ENCODE assay signal across 28 mouse cellular contexts in the genomic region with DNA sequence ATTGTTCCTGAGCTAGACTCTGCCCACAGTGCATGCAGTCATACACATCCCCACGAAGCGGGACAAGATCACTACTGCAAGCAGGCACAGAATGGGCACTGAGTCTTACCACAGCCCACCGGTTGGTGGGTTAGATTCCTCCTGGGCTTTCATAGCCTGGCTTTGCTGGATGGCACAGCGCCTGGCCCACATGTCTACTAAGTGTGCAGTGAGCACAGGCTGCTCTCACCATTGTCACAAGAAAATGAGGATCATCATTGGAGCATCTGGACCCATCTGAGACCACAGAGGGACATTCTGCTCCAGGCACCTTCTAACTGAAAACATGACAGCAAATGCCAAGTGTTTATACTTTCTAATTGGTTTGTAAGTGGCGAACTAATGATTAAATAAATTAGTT.
DNase-seq lines count a peak whose midpoint lies in the region; ATAC-seq and TF ChIP-seq lines count a peak whose summit lies in the region.
"Had no signal": no experiment of that assay in that cellular context is flagged by ENCODE, and none has a peak within 500 bp of the region (broad histone marks: within the 10 kb centered on the region; RNA-seq: fewer than 3 reads in every experiment).

No protein-coding gene starts in this region.

- TF ChIP-seq CTCF in kidney, adult 2 months (conservative IDR thresholded peaks at IDR 0.05; ENCODE audit: insufficient read depth, insufficient read length, low read depth, low read length): no peak

- H3K4me3 ChIP-seq in forebrain, embryonic 15.5 days: no peak overlapping the region
- no peak overlapping the region for H3K4me3 ChIP-seq in forebrain, embryonic 12.5 days (replicated peaks)
- H3K4me3 ChIP-seq in kidney, adult 2 months (ENCODE audit: insufficient read depth, low read depth, low read length): no peak overlapping the region
- no peak overlapping the region for H3K4me3 ChIP-seq in kidney, embryonic 16.5 days (ENCODE audit: low read length)
- H3K4me3 ChIP-seq: embryonic facial prominence, embryonic 10.5 days; embryonic facial prominence, embryonic 15.5 days; hindbrain, embryonic 15.5 days; intestine, embryonic 15.5 days; limb, embryonic 13.5 days; lung, embryonic 15.5 days; midbrain, embryonic 10.5 days; midbrain, embryonic 15.5 days; myocyte; neural tube, embryonic 13.5 days had no signal

- H3K4me1 ChIP-seq in forebrain, embryonic 15.5 days: peaks cover 6% of the 10 kb centered on the region
- H3K4me1 ChIP-seq in forebrain, embryonic 12.5 days: no peaks in the 10 kb centered on the region
- H3K4me1 ChIP-seq in kidney, adult 2 months (ENCODE audit: control insufficient read depth, insufficient read depth, low read length): peaks cover 11% of the 10 kb centered on the region
- H3K4me1 ChIP-seq in kidney, embryonic 16.5 days (ENCODE audit: insufficient read depth, low read length): peaks cover 19% of the 10 kb centered on the region
- H3K4me1 ChIP-seq: midbrain, embryonic 15.5 days had no signal

- peak; percentile 23; the same call in 1 of the 2 replicates for ATAC-seq in forebrain, embryonic 15.5 days (replicated peaks)
- no peak for ATAC-seq in forebrain, embryonic 12.5 days (ENCODE audit: low FRiP score)
- no peak for ATAC-seq in kidney, embryonic 16.5 days (ENCODE audit: low FRiP score, low TSS enrichment)
- ATAC-seq: CD4-positive, CD25-positive, alpha-beta regulatory T cell, adult 4 months; intestine, embryonic 15.5 days; midbrain, embryonic 15.5 days had no signal

- no peak for TF ChIP-seq POLR2A in kidney, adult 2 months (IDR thresholded peaks at IDR 0.05; ENCODE audit: low read depth, low read length)

- DNase-seq in kidney, adult 2 months: peak; percentile 8
- DNase-seq in retina, postnatal 1 day: peak; percentile 50
- no peak for DNase-seq in retina, embryonic 14.5 days (ENCODE audit: low spot score)
- no peak for DNase-seq in frontal cortex, postnatal 36 days (ENCODE audit: low spot score in 2 of 2)
- DNase-seq: adrenal gland, postnatal 25 days; cerebellum, adult 18-20 months; cerebellum, postnatal 25 days; heart, postnatal 14 days; kidney, adult 8-10 months; kidney, postnatal 25 days; right cerebral cortex, adult 18-20 months; spleen, adult 18-20 months; thymus, postnatal 14 days had no signal

- no peaks in the 10 kb centered on the region for H3K9me3 ChIP-seq in forebrain, embryonic 15.5 days
- H3K9me3 ChIP-seq in forebrain, embryonic 12.5 days: no peaks in the 10 kb centered on the region
- no peaks in the 10 kb centered on the region for H3K9me3 ChIP-seq in kidney, embryonic 16.5 days (ENCODE audit: low read length)
- H3K9me3 ChIP-seq: embryonic facial prominence, embryonic 10.5 days; embryonic facial prominence, embryonic 15.5 days; hindbrain, embryonic 15.5 days; intestine, embryonic 15.5 days; limb, embryonic 13.5 days; lung, embryonic 15.5 days; midbrain, embryonic 10.5 days; midbrain, embryonic 15.5 days; neural tube, embryonic 13.5 days had no signal

- 75% methylated on average over 5 of the region's 5 CpGs for WGBS in forebrain, embryonic 15.5 days
- 86% methylated on average over 5 of the region's 5 CpGs for WGBS in forebrain, embryonic 12.5 days
- WGBS in kidney, adult 2 months: 77% methylated on average over 5 of the region's 5 CpGs
- WGBS in kidney, embryonic 16.5 days: 93% methylated on average over 5 of the region's 5 CpGs

- no peak overlapping the region for H3K9ac ChIP-seq in forebrain, embryonic 15.5 days (replicated peaks)
- H3K9ac ChIP-seq in forebrain, embryonic 12.5 days: no peak overlapping the region
- no peak overlapping the region for H3K9ac ChIP-seq in kidney, embryonic 16.5 days (replicated peaks; ENCODE audit: low read length)
- H3K9ac ChIP-seq: embryonic facial prominence, embryonic 15.5 days; hindbrain, embryonic 15.5 days; intestine, embryonic 15.5 days; limb, embryonic 13.5 days; lung, embryonic 15.5 days; midbrain, embryonic 15.5 days; neural tube, embryonic 13.5 days had no signal

- H3K27me3 ChIP-seq in forebrain, embryonic 15.5 days: no peaks in the 10 kb centered on the region
- H3K27me3 ChIP-seq in forebrain, embryonic 12.5 days: no peaks in the 10 kb centered on the region
- no peaks in the 10 kb centered on the region for H3K27me3 ChIP-seq in kidney, adult 2 months (replicated peaks; ENCODE audit: control insufficient read depth, insufficient read depth, low read length)
- H3K27me3 ChIP-seq in kidney, embryonic 16.5 days (ENCODE audit: insufficient read depth, low read length): no peaks in the 10 kb centered on the region
- H3K27me3 ChIP-seq: embryonic facial prominence, embryonic 15.5 days; hindbrain, embryonic 15.5 days; intestine, embryonic 15.5 days; lung, embryonic 15.5 days; midbrain, embryonic 15.5 days; neural tube, embryonic 13.5 days had no signal

- no peak overlapping the region for H3K27ac ChIP-seq in forebrain, embryonic 15.5 days (replicated peaks)
- H3K27ac ChIP-seq in forebrain, embryonic 12.5 days: no peak overlapping the region
- H3K27ac ChIP-seq in kidney, adult 2 months (ENCODE audit: insufficient read depth, low read depth, low read length): no peak overlapping the region
- no peak overlapping the region for H3K27ac ChIP-seq in kidney, embryonic 16.5 days (ENCODE audit: low read length)
- H3K27ac ChIP-seq: embryonic facial prominence, embryonic 10.5 days; embryonic facial prominence, embryonic 15.5 days; hindbrain, embryonic 15.5 days; intestine, embryonic 15.5 days; limb, embryonic 13.5 days; lung, embryonic 15.5 days; midbrain, embryonic 10.5 days; midbrain, embryonic 15.5 days; neural tube, embryonic 13.5 days had no signal

- no peaks in the 10 kb centered on the region for H3K36me3 ChIP-seq in forebrain, embryonic 15.5 days
- no peaks in the 10 kb centered on the region for H3K36me3 ChIP-seq in forebrain, embryonic 12.5 days (replicated peaks)
- no peaks in the 10 kb centered on the region for H3K36me3 ChIP-seq in kidney, adult 2 months (ENCODE audit: control insufficient read depth, insufficient read depth, low read length)
- H3K36me3 ChIP-seq in kidney, embryonic 16.5 days (ENCODE audit: insufficient read depth, low read length): no peaks in the 10 kb centered on the region
- H3K36me3 ChIP-seq: embryonic facial prominence, embryonic 10.5 days; embryonic facial prominence, embryonic 15.5 days; hindbrain, embryonic 15.5 days; intestine, embryonic 15.5 days; limb, embryonic 13.5 days; lung, embryonic 15.5 days; midbrain, embryonic 10.5 days; midbrain, embryonic 15.5 days; neural tube, embryonic 13.5 days had no signal

- no peak overlapping the region for H3K4me2 ChIP-seq in forebrain, embryonic 15.5 days (replicated peaks)
- no peak overlapping the region for H3K4me2 ChIP-seq in forebrain, embryonic 12.5 days
- no peak overlapping the region for H3K4me2 ChIP-seq in kidney, embryonic 16.5 days (replicated peaks; ENCODE audit: low read depth, low read length)
- H3K4me2 ChIP-seq: embryonic facial prominence, embryonic 15.5 days; hindbrain, embryonic 15.5 days; intestine, embryonic 15.5 days; limb, embryonic 13.5 days; liver, embryonic 11.5 days; lung, embryonic 15.5 days; midbrain, embryonic 15.5 days; neural tube, embryonic 13.5 days had no signal

Comparison
In these comparisons a context has a peak if more than half of its experiments do, and no peak if none do; other contexts are left out.
1. DNase-seq: peak in kidney, adult 2 months (single experiment) and retina, postnatal 1 day (single experiment); none in retina, embryonic 14.5 days (single experiment) and frontal cortex, postnatal 36 days (0 of 2).